Mouse (Mus musculus) forebrain, embryonic 16.5 days (tissue): ENCODE measurements around the gene Nbeal1. TPM values are rescaled to one million over a fixed set of nuclear protein-coding genes. Genes with fewer than 3 reads are reported as not detected.
A peak's percentile ranks its signal among the peaks of the same experiment; 100 is the strongest.
"Not testable (repeated sequence)": the region's sequence is repeated elsewhere in the genome, so short reads cannot be mapped to it uniquely, and the experiment has no call there.

Source experiments
- ATAC-seq: fragments of 200-750 bp; cut with Nextera tagmentation; 2 replicates; pipeline ENCODE4 v1.8.0; 2017; ENCODE audit warnings: mild to moderate bottlenecking, moderate library complexity
- H3K27ac ChIP-seq: fragments of 300-500 bp; sonication (generic); 2 replicates; pipeline ENCODE4 v1.5.1; 2014; ENCODE audit warnings: low read length, control low read depth
- H3K27me3 ChIP-seq: fragments of 300-500 bp; sonication (generic); replicated peaks from 2 replicates; pipeline ENCODE4 v1.6.1; 2014; ENCODE audit warnings: low read length; ENCODE audit not compliant: control insufficient read depth, insufficient read depth
- H3K36me3 ChIP-seq: fragments of 300-500 bp; sonication (generic); 2 replicates; pipeline ENCODE4 v1.6.1; 2014; ENCODE audit not compliant: control insufficient read depth, insufficient read depth
- H3K4me1 ChIP-seq: fragments of 300-500 bp; sonication (generic); replicated peaks from 2 replicates; pipeline ENCODE4 v1.6.1; 2014; ENCODE audit warnings: low read length; ENCODE audit not compliant: control insufficient read depth, insufficient read depth
- H3K4me2 ChIP-seq: fragments of 300-500 bp; sonication (generic); 2 replicates; pipeline ENCODE4 v1.6.1; 2014; ENCODE audit warnings: mild to moderate bottlenecking, low read length, control low read depth
- H3K4me3 ChIP-seq: fragments of 300-500 bp; sonication (generic); replicated peaks from 2 replicates; pipeline ENCODE4 v1.5.1; 2014; ENCODE audit warnings: mild to moderate bottlenecking, low read length, control low read depth
- H3K9ac ChIP-seq: fragments of 300-500 bp; sonication (generic); replicated peaks from 2 replicates; pipeline ENCODE4 v1.6.1; 2014; ENCODE audit warnings: low read depth, low read length, control low read depth
- H3K9me3 ChIP-seq: fragments of 300-500 bp; sonication (generic); 2 replicates; pipeline ENCODE4 v1.6.1; 2016; ENCODE audit warnings: low read length; ENCODE audit not compliant: control insufficient read depth
- WGBS: fragments of 180-500 bp; shearing (Covaris S2); extraction: QIAGEN DNeasy Blood & Tissue Kit; methylation state at CpG from one replicate; pipeline ENCODE4 v1.1.7; 2014; 5-methylcytosine and 5-hydroxymethylcytosine counted together
- polyA plus RNA-seq: library from polyadenylated mRNA; unstranded; fragments of >200 nt; fragmentation: Nextera tagmentation; extraction: Ambion mirVana; gene quantifications from 2 replicates; pipeline ENCODE4 v1.2.1, GENCODE M21; 2015

Nbeal1 gene
- polyA plus RNA-seq, 1 experiment from 2014 or later = 9.8 TPM

DNA sequence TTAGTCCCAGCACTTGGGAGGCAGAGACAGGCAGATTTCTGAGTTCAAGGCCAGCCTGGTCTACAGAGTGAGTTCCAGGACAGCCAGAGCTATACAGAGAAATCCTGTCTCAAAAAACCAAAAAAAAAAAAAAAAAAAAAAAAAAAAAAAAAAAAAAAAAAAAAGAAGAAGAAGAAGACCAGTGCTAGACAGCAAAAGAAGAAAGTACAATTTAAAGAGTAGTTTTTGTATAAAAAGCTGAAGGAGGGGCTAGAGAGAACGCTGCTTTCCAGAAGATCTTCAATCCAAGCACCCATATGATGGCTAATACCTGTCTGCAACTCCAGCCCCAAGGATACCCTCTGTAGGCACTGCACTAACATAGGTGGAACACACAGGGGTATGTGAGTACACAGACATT is 2.6 kb upstream of the Nbeal1 start:
- 92% methylated on average over 1 of the region's 1 CpGs for WGBS
- not testable (repeated sequence) for H3K36me3 ChIP-seq, H3K4me3 ChIP-seq, H3K9ac ChIP-seq, H3K4me2 ChIP-seq, H3K4me1 ChIP-seq, ATAC-seq, H3K27me3 ChIP-seq, H3K9me3 ChIP-seq, H3K27ac ChIP-seq

DNA sequence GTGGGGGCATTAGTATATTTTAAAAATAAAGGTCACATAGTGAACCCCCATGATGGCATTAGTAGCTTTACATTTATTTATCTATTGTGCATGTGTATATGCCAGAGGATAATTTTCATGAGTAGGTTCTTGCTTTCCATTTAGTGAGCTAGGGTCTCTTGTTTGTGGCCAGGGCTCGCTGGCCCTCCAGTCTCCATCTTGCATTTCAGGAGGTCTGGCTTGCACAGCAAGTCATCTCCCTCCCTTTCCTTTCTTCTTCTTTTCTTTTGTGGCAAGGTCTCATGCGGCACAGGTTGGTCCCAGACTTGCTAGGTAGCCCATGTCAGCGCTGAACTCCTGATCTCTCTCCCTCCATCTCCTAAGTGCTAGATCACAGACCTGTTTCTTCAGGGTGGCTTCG is 1.0 kb upstream of the Nbeal1 start:
- no peak overlapping the region for H3K27ac ChIP-seq
- peak overlapping the region; percentile 66 for H3K4me2 ChIP-seq
- H3K4me3 ChIP-seq = peak overlapping the region; percentile 61
- WGBS = 14% methylated on average over 4 of the region's 4 CpGs
- peak overlapping the region; percentile 91 for H3K9ac ChIP-seq
- no peaks in the 10 kb centered on the region for H3K36me3 ChIP-seq
- H3K4me1 ChIP-seq = peaks cover 6% of the 10 kb centered on the region
- H3K27me3 ChIP-seq = no peaks in the 10 kb centered on the region
- no peak for ATAC-seq
- no peaks in the 10 kb centered on the region for H3K9me3 ChIP-seq

DNA sequence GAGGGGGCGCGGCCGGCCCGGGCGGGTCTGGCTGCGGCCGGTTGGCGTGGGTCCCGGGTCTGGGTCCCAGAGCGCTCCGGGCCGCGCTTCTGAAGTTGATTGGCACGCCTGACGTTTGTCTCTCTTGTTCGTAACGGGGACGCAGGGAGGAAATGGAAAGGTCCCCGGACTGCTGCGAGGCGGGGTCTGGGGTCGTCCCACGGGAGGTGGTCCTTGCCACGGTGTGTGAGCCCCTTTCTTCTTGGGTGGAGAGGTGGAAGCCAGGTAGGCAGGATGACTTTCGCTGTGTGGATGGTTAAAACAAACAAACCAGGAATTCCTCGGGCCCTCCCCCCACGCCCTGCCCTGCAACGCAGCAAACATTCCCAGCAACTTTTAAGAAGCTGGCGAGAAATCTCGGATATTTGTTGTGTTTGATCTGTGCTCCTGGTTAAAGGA is 404 bp downstream of the Nbeal1 start:
- WGBS = under 1% methylated on average over 28 of the region's 30 CpGs
- no peaks in the 10 kb centered on the region for H3K9me3 ChIP-seq
- no peak for ATAC-seq
- H3K27ac ChIP-seq = peak overlapping the region; percentile 90
- H3K36me3 ChIP-seq = no peaks in the 10 kb centered on the region
- H3K27me3 ChIP-seq = no peaks in the 10 kb centered on the region
- peak overlapping the region; percentile 75 for H3K4me2 ChIP-seq
- peaks cover 6% of the 10 kb centered on the region for H3K4me1 ChIP-seq
- peak overlapping the region; percentile 91 for H3K9ac ChIP-seq
- H3K4me3 ChIP-seq = peak overlapping the region; percentile 61

DNA sequence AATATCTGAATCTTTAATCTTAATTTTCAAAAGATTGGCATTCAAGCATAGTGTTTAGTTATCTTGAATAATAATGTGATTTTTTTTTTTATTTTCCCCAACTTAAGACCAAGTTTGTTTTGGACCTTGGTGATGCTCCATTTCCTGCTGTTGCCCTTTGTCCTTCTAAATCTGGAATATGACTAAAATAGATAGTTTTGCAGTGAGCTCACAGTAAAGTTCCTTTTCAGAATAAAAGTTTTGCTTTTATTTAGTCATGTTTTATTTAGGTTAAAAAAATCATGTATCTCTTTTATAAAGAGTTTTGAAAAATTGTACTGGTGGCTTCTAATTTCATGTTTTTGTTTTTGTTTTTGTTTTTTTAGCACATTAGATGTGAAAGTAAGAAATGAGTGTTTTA is 8.1 kb downstream of the Nbeal1 start:
- Histone ChIP-seq H3K9me3 (no peaks in the 10 kb centered on the region), H3K36me3 (no peaks in the 10 kb centered on the region), H3K4me3 (no peak overlapping the region), H3K27ac (no peak overlapping the region), H3K9ac (no peak overlapping the region), H3K4me2 (no peak overlapping the region), H3K4me1 (no peaks in the 10 kb centered on the region), H3K27me3 (no peaks in the 10 kb centered on the region)
- ATAC-seq = no peak

DNA sequence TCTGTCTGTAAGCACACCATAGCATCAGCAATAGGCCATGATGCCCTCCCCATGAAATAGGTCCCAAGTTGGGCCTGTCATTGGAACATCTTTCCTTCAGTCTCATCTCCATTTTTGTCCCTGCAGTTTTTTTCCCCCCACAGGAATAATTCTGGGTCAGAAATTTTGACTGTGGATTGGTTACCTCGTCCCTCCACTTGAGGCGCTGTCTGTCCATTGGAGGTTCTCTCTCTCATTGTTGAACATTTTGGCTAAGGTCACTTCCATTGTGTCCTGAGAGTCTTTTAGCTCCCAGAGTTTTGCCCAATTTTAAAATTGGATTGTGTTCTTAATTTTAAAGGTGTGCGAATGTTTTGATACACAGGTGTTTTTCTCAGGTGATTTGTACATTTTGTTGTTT is 16.4 kb downstream of the Nbeal1 start:
- Histone ChIP-seq H3K27me3 (no peaks in the 10 kb centered on the region), H3K9ac (no peak overlapping the region), H3K4me1 (no peaks in the 10 kb centered on the region; the same call in 1 of the 2 replicates), H3K4me3 (no peak overlapping the region), H3K27ac (no peak overlapping the region), H3K9me3 (no peaks in the 10 kb centered on the region), H3K4me2 (no peak overlapping the region), H3K36me3 (peaks cover 8% of the 10 kb centered on the region)
- ATAC-seq = no peak
- WGBS = 75% methylated on average over 3 of the region's 3 CpGs

DNA sequence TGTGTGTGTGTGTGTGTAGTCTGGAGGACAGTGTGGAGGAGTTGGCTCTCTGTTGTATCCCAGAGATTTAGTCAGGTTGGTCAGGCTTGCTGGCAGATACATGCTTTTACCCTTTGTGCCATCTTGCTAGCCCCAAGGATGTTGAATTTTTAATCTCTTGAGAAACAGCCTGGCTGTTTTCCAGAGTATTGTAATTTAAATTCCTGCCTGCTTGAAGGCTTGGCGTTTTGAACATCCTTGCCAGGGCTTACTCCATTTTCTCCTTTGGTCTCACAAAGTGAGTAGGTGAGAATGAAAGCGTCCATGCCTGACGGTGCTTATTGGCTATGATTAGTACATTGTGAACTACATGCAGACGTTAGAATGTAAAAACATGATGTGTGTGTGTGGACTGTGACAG is 18.6 kb downstream of the Nbeal1 start:
- no peaks in the 10 kb centered on the region for H3K27me3 ChIP-seq
- H3K27ac ChIP-seq = no peak overlapping the region
- ATAC-seq = no peak
- WGBS = 44% methylated on average over 4 of the region's 4 CpGs
- H3K4me3 ChIP-seq = no peak overlapping the region
- H3K9me3 ChIP-seq = no peaks in the 10 kb centered on the region
- no peaks in the 10 kb centered on the region; the same call in 1 of the 2 replicates for H3K4me1 ChIP-seq
- no peak overlapping the region for H3K4me2 ChIP-seq
- H3K36me3 ChIP-seq = peaks cover 24% of the 10 kb centered on the region
- H3K9ac ChIP-seq = no peak overlapping the region

DNA sequence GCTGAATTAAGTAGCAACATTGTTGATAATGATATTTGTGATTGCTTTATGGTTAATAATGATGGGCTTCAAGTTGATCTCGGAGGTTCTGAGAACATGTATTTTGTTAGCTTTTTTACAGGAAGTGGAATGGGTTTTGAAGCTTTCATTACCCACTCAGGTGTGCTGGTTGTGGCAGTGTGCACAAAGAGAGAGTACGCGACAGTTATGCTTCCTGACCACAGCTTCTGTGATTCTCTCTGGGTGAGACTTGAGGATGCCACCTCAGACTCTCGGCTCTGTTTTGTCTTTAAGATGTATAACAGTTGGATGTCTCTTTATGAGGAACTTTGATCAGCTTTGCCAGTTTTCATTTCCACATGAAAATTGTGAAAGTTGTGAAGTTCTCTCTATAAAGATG is 55.9 kb downstream of the Nbeal1 start:
- ATAC-seq = no peak
- WGBS = 92% methylated on average over 4 of the region's 4 CpGs
- H3K27me3 ChIP-seq = no peaks in the 10 kb centered on the region
- no peak overlapping the region for H3K4me2 ChIP-seq
- no peak overlapping the region for H3K9ac ChIP-seq
- H3K27ac ChIP-seq = no peak overlapping the region
- no peak overlapping the region for H3K4me3 ChIP-seq
- H3K4me1 ChIP-seq = no peaks in the 10 kb centered on the region
- no peaks in the 10 kb centered on the region for H3K9me3 ChIP-seq
- H3K36me3 ChIP-seq = peaks cover 5% of the 10 kb centered on the region; the same call in 1 of the 2 replicates

DNA sequence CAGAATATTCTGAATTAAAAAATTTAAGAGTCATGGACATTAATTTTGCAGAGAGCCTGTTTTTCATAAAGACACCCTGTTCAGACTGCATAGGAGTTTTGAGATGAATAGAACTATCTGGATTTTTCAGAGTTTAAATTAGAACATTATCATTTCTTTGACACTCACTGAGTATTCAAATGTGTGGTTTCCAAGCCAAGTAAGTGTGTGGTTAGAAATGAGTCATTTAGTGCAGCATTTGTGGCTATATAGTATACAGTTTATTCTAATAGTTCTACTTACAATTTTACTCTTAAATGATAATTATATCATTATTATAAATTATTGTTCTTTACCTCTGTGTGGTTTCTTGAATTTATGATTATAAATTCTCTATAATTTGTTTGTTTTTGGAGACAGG is 60.0 kb downstream of the Nbeal1 start:
- Histone ChIP-seq H3K4me3 (no peak overlapping the region), H3K9me3 (no peaks in the 10 kb centered on the region), H3K9ac (no peak overlapping the region), H3K27ac (no peak overlapping the region), H3K27me3 (no peaks in the 10 kb centered on the region), H3K4me1 (no peaks in the 10 kb centered on the region), H3K4me2 (no peak overlapping the region), H3K36me3 (peaks cover 5% of the 10 kb centered on the region)
- no peak for ATAC-seq

DNA sequence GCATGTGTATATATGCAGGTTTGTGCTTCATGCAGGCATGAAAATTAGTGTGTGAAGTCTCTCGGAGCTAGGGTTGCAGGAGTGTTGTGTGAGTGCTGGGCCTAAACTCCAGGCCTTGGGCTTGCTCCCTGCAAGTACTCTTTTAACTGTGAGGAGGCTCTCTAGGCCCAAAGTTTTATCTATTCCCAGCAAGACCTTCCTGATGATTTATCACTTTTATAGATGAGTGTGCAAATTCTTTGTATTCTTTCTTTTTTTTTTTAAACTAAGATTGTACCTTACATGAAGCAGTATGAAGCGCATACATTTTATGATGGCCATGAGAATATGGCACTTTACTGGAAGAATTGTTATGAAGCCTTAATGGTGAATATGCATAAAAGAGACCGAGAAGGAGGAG is 87.7 kb downstream of the Nbeal1 start:
- 93% methylated on average over 3 of the region's 3 CpGs for WGBS
- no peaks in the 10 kb centered on the region for H3K4me1 ChIP-seq
- no peak overlapping the region for H3K9ac ChIP-seq
- no peak overlapping the region for H3K4me2 ChIP-seq
- no peak for ATAC-seq
- peaks cover 11% of the 10 kb centered on the region for H3K36me3 ChIP-seq
- H3K27ac ChIP-seq = no peak overlapping the region
- H3K4me3 ChIP-seq = no peak overlapping the region
- H3K27me3 ChIP-seq = no peaks in the 10 kb centered on the region
- no peaks in the 10 kb centered on the region for H3K9me3 ChIP-seq

DNA sequence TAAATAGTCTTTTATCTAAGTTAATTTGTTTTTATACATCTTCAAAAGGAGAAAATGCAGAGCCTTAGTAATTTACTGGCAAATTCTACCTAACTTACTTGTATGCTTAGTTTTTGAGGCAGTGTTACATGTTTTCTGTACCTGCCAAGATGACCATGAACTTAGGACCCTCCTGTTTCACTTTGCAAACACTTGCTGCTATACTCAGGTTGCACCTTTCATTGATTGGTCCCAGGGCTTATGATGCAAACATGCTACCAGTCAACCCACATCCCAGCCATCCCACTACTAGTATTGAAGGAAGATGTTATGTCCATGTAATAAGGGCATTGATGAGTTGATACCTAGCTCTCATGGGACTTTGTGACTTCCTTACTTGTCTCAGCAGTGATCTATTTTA is 88.9 kb downstream of the Nbeal1 start:
- ATAC-seq = no peak
- H3K27ac ChIP-seq = no peak overlapping the region
- no peak overlapping the region for H3K9ac ChIP-seq

More for the DNA sequence above, 88.9 kb downstream of the Nbeal1 start:
- Histone ChIP-seq H3K27me3 (no peaks in the 10 kb centered on the region), H3K9me3 (no peaks in the 10 kb centered on the region), H3K36me3 (peaks cover 9% of the 10 kb centered on the region), H3K4me1 (no peaks in the 10 kb centered on the region), H3K4me2 (no peak overlapping the region), H3K4me3 (no peak overlapping the region)
